Mouse (Mus musculus): ENCODE measurements around the gene Grik4.
A peak's percentile ranks its signal among the peaks of the same experiment; 100 is the strongest.

Gene Grik4

DNA sequence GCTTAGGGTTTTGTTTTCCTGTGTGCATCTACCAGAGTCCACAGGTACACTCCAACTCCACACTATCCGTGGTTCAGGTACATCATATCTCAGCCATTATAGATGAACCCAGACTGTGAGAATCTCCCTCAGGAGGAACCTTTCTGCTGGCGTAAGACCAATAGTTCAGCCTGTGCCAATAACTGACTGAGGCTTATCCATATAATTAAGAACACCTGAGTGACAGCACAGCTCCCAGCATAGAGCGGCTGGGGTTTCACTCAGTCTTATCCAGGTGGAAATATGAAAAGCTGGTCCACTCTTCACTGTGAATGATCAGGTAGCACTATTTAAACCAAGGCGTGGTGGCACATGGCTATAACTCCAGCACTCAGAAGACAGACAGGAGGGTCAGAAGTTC lies 440.6 kb downstream of the Grik4 start:
- DNase-seq (ENCODE audit: low read depth, low spot score), result no peak

DNA sequence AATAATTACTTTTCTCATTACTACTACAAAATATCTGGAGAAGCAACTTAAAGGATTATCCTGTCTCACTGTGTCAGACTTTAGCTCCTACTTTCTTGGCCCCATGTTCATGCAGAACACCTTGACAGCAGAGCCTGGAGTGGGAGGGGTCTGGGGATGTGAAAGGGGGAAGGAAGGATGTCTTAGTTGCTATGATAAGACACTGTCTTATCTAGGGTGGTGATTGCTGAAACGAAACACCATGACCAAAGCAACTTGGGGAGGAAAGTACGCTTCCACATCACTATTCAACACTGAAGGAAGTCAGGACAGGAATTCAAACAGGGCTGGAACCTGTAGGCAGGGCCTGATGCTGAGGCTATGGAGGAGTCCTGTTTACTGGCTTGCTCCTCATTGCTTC lies 448.0 kb downstream of the Grik4 start:
- DNase-seq (ENCODE audit: low read depth, low spot score), result no peak

DNA sequence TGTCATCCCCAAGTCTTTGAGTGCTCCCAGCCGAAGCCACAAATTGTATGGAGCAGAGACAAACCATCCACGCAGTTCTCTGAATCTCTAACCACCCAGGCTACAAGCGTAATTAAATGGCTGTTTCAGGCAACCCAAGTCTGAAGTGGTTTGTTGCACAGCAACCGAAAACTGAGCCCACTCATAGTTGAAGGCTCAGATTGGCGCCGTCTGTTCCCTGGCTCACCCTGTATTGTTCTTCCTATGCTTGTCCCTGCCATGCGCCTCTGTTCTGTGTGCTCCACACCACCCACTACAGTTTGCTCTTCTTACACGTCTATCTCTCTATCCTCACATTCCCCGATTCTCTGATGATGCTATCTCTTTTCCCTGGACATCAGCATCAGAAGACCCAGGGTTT lies 452.5 kb downstream of the Grik4 start:
- no peak for DNase-seq (ENCODE audit: low read depth, low spot score)

DNA sequence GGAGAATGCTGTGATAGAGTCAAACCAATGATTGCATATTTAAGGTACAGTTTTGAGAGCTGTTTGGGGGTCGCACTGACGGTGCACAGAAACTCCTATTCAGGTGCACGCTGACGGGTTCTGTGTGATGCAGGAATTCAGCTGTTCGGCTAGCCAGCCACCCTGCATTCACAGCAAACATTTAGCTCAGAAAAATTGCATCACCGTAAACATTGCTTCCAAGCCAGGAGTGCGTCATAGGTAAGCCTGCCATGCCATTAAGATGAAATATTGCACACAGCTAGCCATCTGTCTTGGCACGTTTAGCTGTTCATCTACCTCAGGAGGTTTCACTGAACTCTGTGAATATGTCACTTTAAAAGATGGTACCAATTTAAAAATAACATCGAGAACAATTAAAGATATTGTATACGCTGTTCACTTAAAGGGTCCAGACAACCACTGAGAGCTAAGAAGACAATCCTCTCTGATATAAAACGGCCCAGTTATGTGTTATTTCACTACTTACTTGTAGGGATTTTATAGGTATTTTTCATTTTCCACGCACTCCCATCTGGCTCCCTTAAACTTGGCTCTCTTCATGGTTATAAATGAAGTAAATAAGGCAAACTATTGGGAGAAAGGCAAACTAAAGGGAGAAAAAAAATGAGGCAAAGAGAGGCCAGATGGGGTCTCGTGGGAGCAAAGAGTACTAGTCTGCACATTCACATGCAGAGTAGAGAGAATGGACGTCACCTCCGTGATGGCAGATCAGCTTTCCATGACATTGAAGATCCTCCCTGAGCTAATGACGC lies 453.5 kb downstream of the Grik4 start:
- DNase-seq (ENCODE audit: low read depth, low spot score), result no peak

DNA sequence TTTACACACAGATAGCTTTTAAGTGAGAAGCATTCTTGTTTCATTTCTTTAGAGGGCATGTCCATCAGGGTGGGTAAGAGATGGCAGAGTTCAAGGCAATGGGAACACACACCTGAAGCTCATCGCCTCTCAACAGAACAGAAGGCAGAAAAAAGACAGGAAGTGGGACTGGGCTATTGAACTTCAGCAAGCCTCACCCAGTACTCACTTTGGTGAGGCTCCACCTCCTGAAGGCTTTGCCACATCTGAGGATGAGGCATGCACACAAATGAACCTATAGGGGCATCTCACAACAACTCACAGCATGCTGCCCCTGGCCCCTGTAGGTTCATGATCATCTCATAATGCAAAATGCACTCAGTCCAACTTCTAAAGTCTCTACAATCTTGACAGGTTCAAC lies 456.2 kb downstream of the Grik4 start:
- peak; percentile 58 for DNase-seq (ENCODE audit: low read depth, low spot score)

DNA sequence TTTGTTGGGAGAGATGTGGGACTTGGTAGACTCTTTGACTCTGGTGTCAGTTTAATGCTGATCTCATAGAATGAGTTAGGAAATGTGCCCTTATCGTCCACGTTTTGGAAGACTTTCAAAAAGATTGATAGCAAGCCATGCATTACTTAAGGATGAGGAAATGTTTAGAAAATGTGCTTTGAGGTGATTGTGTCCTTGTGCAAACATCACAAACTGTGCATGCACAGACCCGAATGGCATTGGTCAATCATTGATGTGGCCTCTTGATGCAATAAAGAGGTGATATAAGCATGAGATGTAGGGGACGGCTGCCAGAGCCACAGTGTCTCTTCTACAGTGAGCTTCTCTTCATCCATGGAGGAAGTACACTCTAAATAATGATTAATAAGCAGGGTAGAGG lies 457.4 kb downstream of the Grik4 start:
- DNase-seq (ENCODE audit: low read depth, low spot score), result no peak

DNA sequence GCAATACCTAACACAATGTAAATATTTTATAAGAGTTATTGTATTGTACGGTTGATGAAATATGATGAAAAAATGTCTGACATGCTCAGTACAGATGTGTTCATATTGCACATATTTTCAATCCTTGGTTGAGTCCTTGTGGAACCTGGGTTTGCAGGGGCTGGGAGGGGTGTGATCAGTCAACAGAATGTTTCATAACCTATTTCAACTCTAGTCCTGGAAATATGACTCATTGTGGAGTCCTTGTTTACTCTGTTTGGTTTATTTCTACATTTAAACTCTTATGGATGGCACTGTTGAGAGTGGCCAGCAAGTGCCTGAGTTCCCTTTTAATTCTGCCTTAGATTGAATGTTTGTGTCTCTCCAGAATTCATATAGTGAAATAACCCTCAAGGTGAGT lies 459.6 kb downstream of the Grik4 start:
- DNase-seq (ENCODE audit: low read depth, low spot score), result no peak

DNA sequence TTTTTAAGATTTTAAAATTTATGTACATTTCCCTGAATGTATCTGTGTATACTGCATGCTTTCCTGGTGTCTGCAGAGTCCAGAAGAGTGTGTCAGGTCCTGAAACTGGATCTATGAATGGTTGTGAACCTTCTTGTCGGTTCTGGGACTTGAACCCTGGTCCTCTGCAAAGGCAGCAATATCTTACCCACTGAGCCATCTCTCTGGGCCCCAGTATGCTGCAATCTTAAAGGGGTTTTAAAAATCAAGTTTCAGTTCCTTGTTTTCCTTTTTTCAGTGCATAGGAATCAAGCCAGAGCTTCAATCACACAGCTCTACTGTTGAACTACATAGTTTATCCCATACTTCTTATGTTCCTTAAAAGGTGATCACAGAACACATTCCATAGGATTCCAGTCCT lies 461.3 kb downstream of the Grik4 start:
- DNase-seq (ENCODE audit: low read depth, low spot score), result no peak

DNA sequence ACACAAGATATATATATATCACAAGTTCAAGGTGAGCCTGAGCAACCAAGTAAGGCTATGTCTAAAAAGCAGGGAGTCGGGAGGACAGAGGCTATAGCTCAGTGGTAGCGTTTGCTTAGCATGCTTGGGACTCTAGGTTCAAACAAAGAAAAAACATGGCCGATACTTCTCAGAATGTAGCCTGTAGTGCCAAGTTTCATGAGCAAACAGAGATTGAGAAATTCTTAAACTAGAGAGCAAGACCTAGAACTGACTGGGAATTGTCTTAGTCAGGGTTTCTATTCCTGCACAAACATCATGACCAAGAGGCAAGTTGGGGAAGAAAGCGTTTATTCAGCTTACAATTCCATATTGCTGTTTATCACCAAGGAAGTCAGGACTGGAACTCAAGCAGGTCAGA lies 468.1 kb downstream of the Grik4 start:
- DNase-seq (ENCODE audit: low read depth, low spot score), result no peak

DNA sequence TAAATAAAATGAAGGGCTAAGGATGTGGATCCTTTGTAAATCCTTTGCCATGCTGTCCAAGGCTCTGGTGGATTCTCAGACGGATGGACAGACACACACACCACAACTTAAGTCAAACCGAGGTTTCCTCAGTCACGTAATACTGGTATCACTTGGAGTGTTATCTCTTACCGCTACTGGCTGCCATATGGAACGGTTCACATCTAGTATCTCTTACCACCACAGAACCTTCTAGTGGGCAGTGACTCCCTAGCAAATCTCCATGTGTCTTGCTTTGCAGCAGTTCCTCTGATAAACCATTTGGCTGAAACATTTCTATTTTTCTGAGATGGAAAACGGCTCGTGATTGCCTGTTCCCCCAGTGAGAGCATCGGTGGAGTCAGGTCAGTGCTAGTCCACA lies 470.0 kb downstream of the Grik4 start:
- DNase-seq (ENCODE audit: low read depth, low spot score), result no peak

DNA sequence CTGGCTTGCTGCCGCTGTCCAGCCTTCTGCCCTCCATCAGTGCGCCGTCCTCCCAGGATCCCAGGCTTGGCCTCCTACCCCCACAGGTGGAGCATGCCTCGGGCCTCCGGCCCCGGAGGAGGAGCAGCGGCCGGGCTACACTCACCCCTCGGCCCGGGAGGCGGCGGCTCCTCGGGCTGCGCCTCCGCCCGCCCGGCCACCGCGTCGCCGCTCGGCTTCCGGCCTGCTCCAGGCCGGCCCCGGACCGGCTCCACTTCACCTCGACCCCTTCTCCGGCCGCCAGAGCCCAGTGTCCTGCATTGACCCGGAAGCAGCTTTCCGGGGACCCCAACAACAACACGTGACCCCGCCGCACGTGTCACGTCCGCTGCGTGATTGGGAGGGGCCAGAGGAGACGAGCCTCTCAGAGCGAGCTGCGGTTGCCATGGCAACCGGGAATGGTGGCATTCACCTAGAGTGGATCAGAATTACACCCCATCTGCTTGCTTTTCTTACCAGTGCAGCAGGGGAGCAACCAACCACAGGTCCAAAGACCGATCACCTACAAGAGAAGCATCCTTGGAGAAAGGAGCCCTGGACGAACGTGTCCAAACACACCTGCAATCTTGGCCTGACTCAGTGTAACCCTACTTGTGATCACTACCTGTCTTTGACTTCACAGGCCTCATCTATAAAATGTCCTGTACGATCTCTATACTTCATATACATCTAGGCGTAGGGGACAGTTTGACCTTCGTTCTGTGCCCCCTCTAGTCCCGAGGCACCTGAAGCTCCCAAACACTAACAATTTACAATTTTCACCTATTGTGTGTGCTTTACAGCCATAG lies 472.2 kb downstream of the Grik4 start:
- peak; percentile 96 for DNase-seq (ENCODE audit: low read depth, low spot score)

DNA sequence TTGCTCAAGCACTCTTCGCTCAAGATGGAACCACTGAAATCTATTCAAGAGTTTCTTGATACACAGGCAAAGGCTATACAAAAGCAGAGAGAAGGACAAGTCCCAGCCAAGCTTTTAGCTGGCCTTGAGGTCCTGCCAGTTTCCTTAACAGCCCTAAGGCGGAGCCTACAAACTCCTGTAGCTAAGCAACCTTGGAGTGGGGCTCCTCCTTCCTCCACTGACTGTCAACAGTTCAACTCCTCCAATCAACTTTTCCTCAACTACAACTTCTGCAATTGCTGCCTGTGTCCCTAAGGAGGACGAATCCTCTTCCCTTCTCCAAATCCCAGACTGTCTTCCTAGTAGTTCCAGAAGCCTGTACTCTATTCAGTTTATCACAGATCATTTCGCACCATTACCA lies 473.1 kb downstream of the Grik4 start:
- peak; percentile 57 for DNase-seq (ENCODE audit: low read depth, low spot score)

DNA sequence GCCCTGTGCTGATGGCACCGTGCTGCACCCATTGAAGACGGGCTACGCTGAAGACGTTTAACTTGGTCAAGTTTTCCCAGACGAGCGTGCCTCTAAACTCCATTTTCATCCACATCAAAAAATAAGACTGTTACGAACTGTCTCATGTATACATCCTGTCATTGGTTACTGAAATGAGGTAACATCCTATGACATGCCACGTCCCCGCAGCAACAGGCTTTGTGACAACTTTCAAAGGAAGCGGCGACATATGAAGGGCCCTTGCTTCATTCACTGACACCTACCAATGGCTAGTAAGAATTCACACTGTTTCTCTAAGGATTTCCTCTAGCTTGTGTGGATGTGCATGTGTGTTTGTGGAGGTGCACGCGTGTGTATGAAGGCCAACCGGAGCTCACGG lies 475.0 kb downstream of the Grik4 start:
- peak; percentile 72 for DNase-seq (ENCODE audit: low read depth, low spot score)

DNA sequence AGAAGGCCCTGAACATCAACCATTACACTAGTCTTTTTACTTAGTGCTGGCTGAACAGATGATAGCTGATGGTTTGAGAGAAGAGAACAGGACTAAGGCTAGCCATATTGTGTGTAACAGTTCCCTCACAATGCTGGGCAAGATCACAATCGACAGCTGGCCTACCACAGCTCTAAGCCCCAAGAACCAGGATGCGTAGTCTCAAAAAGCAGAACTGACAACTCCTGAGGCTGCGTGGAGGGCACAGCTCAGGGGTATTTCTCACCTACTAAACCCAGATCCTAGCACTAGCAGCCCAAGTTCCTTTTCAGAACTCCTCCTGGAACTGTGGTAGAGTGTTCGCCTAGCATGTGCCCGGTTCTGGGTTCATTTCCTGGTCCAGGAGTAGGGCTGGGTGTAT lies 475.9 kb downstream of the Grik4 start:
- DNase-seq (ENCODE audit: low read depth, low spot score), result no peak
